Mouse (Mus musculus): ENCODE data around the gene Syngap1. TPM values are rescaled to one million over a fixed set of nuclear protein-coding genes. Genes with fewer than 3 reads are reported as not detected.

Syngap1 gene
- polyA plus RNA-seq, 1 experiment: 0.86 TPM

GRCm38 (mm10) chr17:26951406-26951805 is 10.4 kb downstream of the Syngap1 start:
- TF ChIP-seq TAL1 (IDR thresholded peaks at IDR 0.05; ENCODE audit: low read length) (no peak), GATA1 (IDR thresholded peaks at IDR 0.05; ENCODE audit: low read length) (no peak)
- Histone ChIP-seq H3K4me1 (ENCODE audit: control insufficient read depth) (peaks cover 90% of the 10 kb centered on the region), H3K36me3 (ENCODE audit: control insufficient read depth) (peaks cover 11% of the 10 kb centered on the region), H3K27me3 (ENCODE audit: control insufficient read depth) (peaks cover 54% of the 10 kb centered on the region), H3K9me3 (ENCODE audit: control insufficient read depth, low read length) (no peaks in the 10 kb centered on the region), H3K4me3 (replicated peaks) (peak overlapping the region; percentile 51)

GRCm38 (mm10) chr17:26951952-26952877 is 11.2 kb downstream of the Syngap1 start:
- H3K27me3 ChIP-seq (ENCODE audit: control insufficient read depth): peaks cover 50% of the 10 kb centered on the region
- TF ChIP-seq GATA1 (IDR thresholded peaks at IDR 0.05; ENCODE audit: low read length): no peak
- peaks cover 11% of the 10 kb centered on the region for H3K36me3 ChIP-seq (ENCODE audit: control insufficient read depth)
- peaks cover 90% of the 10 kb centered on the region for H3K4me1 ChIP-seq (ENCODE audit: control insufficient read depth)
- peak overlapping the region; percentile 51 for H3K4me3 ChIP-seq (replicated peaks)
- no peaks in the 10 kb centered on the region for H3K9me3 ChIP-seq (ENCODE audit: control insufficient read depth, low read length)

- TF ChIP-seq GATA1 (IDR thresholded peaks at IDR 0.05; ENCODE audit: low read length) (no peak), TAL1 (IDR thresholded peaks at IDR 0.05; ENCODE audit: low read length) (no peak)
- Histone ChIP-seq H3K9me3 (ENCODE audit: control insufficient read depth, low read length) (no peaks in the 10 kb centered on the region), H3K4me3 (replicated peaks) (no peak overlapping the region), H3K4me1 (ENCODE audit: control insufficient read depth) (peaks cover 91% of the 10 kb centered on the region), H3K36me3 (ENCODE audit: control insufficient read depth) (peaks cover 11% of the 10 kb centered on the region), H3K27me3 (ENCODE audit: control insufficient read depth) (peaks cover 47% of the 10 kb centered on the region)
Measured at GRCm38 (mm10) chr17:26953201-26953600, 12.1 kb downstream of the Syngap1 start.

- Histone ChIP-seq H3K27me3 (ENCODE audit: control insufficient read depth) (peaks cover 47% of the 10 kb centered on the region), H3K9me3 (ENCODE audit: control insufficient read depth, low read length) (no peaks in the 10 kb centered on the region), H3K4me3 (replicated peaks) (no peak overlapping the region), H3K36me3 (ENCODE audit: control insufficient read depth) (peaks cover 11% of the 10 kb centered on the region), H3K4me1 (ENCODE audit: control insufficient read depth) (peaks cover 91% of the 10 kb centered on the region)
- no peak for TF ChIP-seq TAL1 (IDR thresholded peaks at IDR 0.05; ENCODE audit: low read length)
- TF ChIP-seq GATA1 (IDR thresholded peaks at IDR 0.05; ENCODE audit: low read length): no peak
Measured at GRCm38 (mm10) chr17:26953726-26954125, 12.7 kb downstream of the Syngap1 start.

- Histone ChIP-seq H3K4me1 (ENCODE audit: control insufficient read depth) (peaks cover 87% of the 10 kb centered on the region), H3K36me3 (ENCODE audit: control insufficient read depth) (peaks cover 23% of the 10 kb centered on the region), H3K9me3 (ENCODE audit: control insufficient read depth, low read length) (no peaks in the 10 kb centered on the region), H3K27me3 (ENCODE audit: control insufficient read depth) (peaks cover 25% of the 10 kb centered on the region), H3K4me3 (replicated peaks) (peak overlapping the region; percentile 63)
- no peak for TF ChIP-seq TAL1 (IDR thresholded peaks at IDR 0.05; ENCODE audit: low read length)
- no peak for TF ChIP-seq GATA1 (IDR thresholded peaks at IDR 0.05; ENCODE audit: low read length)
Measured at GRCm38 (mm10) chr17:26956309-26956708, 15.3 kb downstream of the Syngap1 start.

GRCm38 (mm10) chr17:26956895-26957294 is 15.8 kb downstream of the Syngap1 start:
- no peaks in the 10 kb centered on the region for H3K9me3 ChIP-seq (ENCODE audit: control insufficient read depth, low read length)
- TF ChIP-seq TAL1 (IDR thresholded peaks at IDR 0.05; ENCODE audit: low read length) (peak; percentile 74), GATA1 (IDR thresholded peaks at IDR 0.05; ENCODE audit: low read length) (peak; percentile 90)
- H3K36me3 ChIP-seq (ENCODE audit: control insufficient read depth): peaks cover 28% of the 10 kb centered on the region
- H3K27me3 ChIP-seq (ENCODE audit: control insufficient read depth): peaks cover 20% of the 10 kb centered on the region
- H3K4me3 ChIP-seq (replicated peaks): peak overlapping the region; percentile 63
- peaks cover 82% of the 10 kb centered on the region for H3K4me1 ChIP-seq (ENCODE audit: control insufficient read depth)

DNA sequence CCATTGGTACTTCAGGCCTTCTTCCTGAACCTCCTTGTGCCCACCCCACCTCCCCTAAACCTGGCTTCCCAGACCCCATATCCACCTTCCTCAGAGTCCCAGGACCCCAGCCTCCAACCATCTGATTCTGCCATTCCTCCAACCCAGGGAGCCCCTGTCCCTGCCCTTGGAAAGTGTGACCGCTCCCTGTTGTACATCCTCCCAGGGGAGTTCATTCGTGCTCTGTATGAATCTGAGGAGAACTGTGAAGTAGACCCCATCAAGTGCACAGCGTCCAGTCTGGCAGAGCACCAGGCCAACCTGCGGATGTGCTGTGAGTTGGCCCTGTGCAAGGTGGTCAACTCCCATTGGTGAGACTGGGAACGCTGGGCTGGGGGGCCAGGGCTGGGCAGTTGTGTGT is 16.8 kb downstream of the Syngap1 start:
- no peaks in the 10 kb centered on the region for H3K9me3 ChIP-seq (ENCODE audit: control insufficient read depth, low read length)
- no peak overlapping the region for H3K4me3 ChIP-seq (replicated peaks)
- no peak for TF ChIP-seq TAL1 (IDR thresholded peaks at IDR 0.05; ENCODE audit: low read length)
- peaks cover 72% of the 10 kb centered on the region for H3K4me1 ChIP-seq (ENCODE audit: control insufficient read depth)
- peaks cover 10% of the 10 kb centered on the region for H3K27me3 ChIP-seq (ENCODE audit: control insufficient read depth)
- H3K36me3 ChIP-seq (ENCODE audit: control insufficient read depth): peaks cover 34% of the 10 kb centered on the region

DNA sequence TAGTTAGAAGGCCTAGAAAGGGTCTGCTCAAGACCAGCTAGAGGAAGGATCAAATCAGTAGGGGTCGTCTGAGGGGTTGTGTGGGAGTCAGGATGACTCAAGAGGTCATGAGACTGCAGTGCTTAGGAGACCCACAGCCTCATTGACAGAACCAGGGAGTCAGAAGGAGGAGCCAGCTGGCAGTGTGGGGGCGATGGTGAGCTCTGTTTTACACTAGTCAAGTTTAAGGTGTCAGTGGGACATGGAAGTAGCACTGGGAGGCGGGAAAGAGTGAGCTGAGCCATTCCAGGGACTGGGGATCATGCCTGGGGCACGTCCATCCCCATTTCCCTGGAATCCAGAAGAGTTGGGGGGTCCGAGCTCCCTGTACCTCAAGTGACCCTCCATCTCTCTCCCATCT is 17.8 kb downstream of the Syngap1 start:
- peaks cover 63% of the 10 kb centered on the region for H3K4me1 ChIP-seq (ENCODE audit: control insufficient read depth)
- no peaks in the 10 kb centered on the region for H3K9me3 ChIP-seq (ENCODE audit: control insufficient read depth, low read length)
- no peak overlapping the region for H3K4me3 ChIP-seq (replicated peaks)
- peaks cover 36% of the 10 kb centered on the region for H3K36me3 ChIP-seq (ENCODE audit: control insufficient read depth)
- H3K27me3 ChIP-seq (ENCODE audit: control insufficient read depth): peaks cover 2% of the 10 kb centered on the region; the same call in 1 of the 2 replicates
- TF ChIP-seq TAL1 (IDR thresholded peaks at IDR 0.05; ENCODE audit: low read length) (no peak), GATA1 (IDR thresholded peaks at IDR 0.05; ENCODE audit: low read length) (no peak)

- peaks cover 57% of the 10 kb centered on the region for H3K4me1 ChIP-seq (ENCODE audit: control insufficient read depth)
- no peaks in the 10 kb centered on the region for H3K9me3 ChIP-seq (ENCODE audit: control insufficient read depth, low read length)
- TF ChIP-seq GATA1 (IDR thresholded peaks at IDR 0.05; ENCODE audit: low read length) (no peak), TAL1 (IDR thresholded peaks at IDR 0.05; ENCODE audit: low read length) (no peak)
- no peak overlapping the region for H3K4me3 ChIP-seq (replicated peaks)
- no peaks in the 10 kb centered on the region for H3K27me3 ChIP-seq (ENCODE audit: control insufficient read depth)
- H3K36me3 ChIP-seq (ENCODE audit: control insufficient read depth): peaks cover 37% of the 10 kb centered on the region
Measured at GRCm38 (mm10) chr17:26959815-26960214, 18.8 kb downstream of the Syngap1 start.

Measured in erythroblast, embryonic 14.5 days (primary cell).